Mouse (Mus musculus) Patski (cell line): Measurements from ENCODE around the gene Slc6a18. TPM values are rescaled to one million over a fixed set of nuclear protein-coding genes. Genes with fewer than 3 reads are reported as not detected.

Experiments
- ATAC-seq: fragments of 100-300 bp; one replicate; pipeline ENCODE4 v1.8.0; 2021
- CTCF ChIA-PET: fragments of 350-600 bp; sonication (Branson Sonifier 250); formaldehyde crosslinking; loops from one replicate; lab custom pipeline; 2022; ENCODE audit warnings: inconsistent platforms; lab: Charles Lee
- POLR2A ChIA-PET: fragments of 350-600 bp; sonication (Branson Sonifier 250); formaldehyde crosslinking; loops from one replicate; lab custom pipeline; 2022; ENCODE audit warnings: antibody characterized with exemption, inconsistent platforms; lab: Charles Lee
- DNase-seq: peaks from one replicate; pipeline ENCODE4 v3.0.0-alpha.2; 2011; ENCODE audit warnings: low read depth, low spot score
- H3K27me3 ChIP-seq: fragments of 371-371 bp; one replicate; pipeline ENCODE4 v1.5.1; 2021
- CTCF ChIP-seq: fragments of 100-300 bp; IDR thresholded peaks from one replicate; pipeline ENCODE4 v1.5.1; 2021
- in situ Hi-C: fragments of 300-500 bp; cut with MboI; formaldehyde crosslinking; loops from 3 replicates; pipeline ENCODE4 v1.11.1; 2018; ENCODE audit warnings: low pct_unique_long_range_greater_than_20kb, mixed read lengths
- polyA plus RNA-seq: library from polyadenylated mRNA; unstranded; gene quantifications from one replicate; pipeline ENCODE4 v1.2.3, GENCODE M21; 2021

The Slc6a18 gene
- polyA plus RNA-seq, 1 experiment from 2014 or later = 23.7 TPM

DNA sequence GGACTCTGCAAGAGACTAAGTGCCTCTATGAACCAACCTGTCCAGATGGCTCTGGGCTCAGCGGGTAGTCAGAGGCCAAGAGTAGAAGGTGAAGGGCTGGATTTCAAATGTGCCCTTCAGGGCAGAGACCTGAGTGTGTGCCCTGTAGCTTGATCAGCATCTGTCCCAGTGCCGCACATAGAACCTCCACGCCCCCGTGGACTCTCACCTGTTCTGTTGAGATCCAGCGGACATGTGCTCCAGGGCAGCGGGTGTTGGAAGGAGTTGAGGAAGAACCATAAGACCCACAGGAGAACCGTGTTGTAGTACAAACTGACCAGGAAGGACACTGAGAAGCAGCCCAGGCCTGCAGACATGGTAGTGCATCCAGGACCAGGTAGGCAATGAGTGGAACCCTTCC is 2.7 kb downstream of the Slc6a18 start:
- in situ Hi-C loops = no loop called here
- TF ChIP-seq CTCF = no peak

DNA sequence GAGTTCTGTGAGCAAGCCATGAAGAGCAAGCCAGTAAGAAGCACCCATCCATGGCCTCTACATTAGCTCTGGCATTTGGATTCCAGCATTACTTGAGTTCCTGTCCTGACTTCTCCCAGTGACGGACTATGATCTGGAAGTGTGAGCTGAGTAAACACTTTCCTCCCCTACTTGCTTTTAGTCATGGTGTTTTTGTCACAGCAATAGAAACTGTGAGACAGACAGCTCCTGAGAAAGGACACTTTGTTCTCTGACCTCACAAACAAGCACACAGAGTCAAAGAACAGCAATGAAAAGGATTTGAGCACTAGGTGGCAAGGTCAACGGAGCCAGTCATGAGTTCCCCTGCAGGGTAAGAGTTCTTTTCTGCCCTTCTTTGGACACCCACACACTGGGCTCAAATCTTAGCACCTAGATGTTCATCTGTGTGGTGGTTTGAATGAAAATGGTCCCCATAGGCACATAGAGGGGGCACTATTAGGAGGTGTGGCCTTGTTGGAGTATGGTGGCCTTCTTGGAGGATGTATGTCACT is 17.6 kb downstream of the Slc6a18 start:
- POLR2A ChIA-PET = interaction anchor here (0.6 kb wide), 1 partner anchor 27 kb away, joined by 3 read pairs; no protein-coding TSS in a partner anchor
- no peak for ATAC-seq
- no peak for DNase-seq
- H3K27me3 ChIP-seq = no peaks in the 10 kb centered on the region
- no peak for TF ChIP-seq CTCF
- CTCF ChIA-PET = interaction anchor here (0.9 to 2.9 kb wide), 7 partner anchors 11 to 33 kb away, joined by 3 to 11 read pairs (median 4); partner anchors contain the start of gene Slc6a18
- in situ Hi-C loops = no loop called here

More for the DNA sequence above, 2.7 kb downstream of the Slc6a18 start:
- no peak for ATAC-seq
- ChIA-PET CTCF (interaction anchor here (1.4 to 6.0 kb wide), 4 partner anchors 10 to 28 kb away, joined by 3 to 54 read pairs (median 4); no protein-coding TSS in a partner anchor), POLR2A (no interaction called here)
- no peak for DNase-seq
- H3K27me3 ChIP-seq = no peaks in the 10 kb centered on the region

DNA sequence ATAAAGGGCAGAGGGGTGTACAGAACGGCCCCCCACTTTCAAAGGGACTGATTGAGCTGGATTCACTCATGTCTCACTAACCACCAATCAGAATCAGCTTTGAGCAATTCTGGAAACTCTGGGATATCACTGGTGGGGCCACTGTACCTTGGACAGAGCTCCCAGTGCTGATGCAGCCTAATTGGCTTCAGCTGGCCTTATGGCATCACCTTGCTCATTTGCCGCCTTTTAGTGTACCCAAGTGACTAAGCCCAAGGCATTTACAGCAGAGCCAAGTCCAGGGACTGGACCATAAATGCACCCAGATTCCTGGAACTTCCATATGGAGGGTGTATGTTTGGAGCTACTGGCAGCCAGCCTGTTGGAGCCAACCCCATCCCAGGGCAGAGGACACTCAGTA is 18.9 kb downstream of the Slc6a18 start:
- TF ChIP-seq CTCF = no peak
- POLR2A ChIA-PET = no interaction called here
- ATAC-seq = no peak
- CTCF ChIA-PET = interaction anchor here (1.9 to 2.9 kb wide), 3 partner anchors 12 to 34 kb away, joined by 5 to 12 read pairs (median 11); partner anchors contain the start of gene Slc6a18
- DNase-seq = no peak
- H3K27me3 ChIP-seq = no peaks in the 10 kb centered on the region
- in situ Hi-C loops = no loop called here

GRCm38 (mm10) chr13:73654976-73655375 is 22.8 kb downstream of the Slc6a18 start:
- ChIA-PET POLR2A (no interaction called here), CTCF (interaction anchor here (2.0 kb wide), 1 partner anchor 9 kb away, joined by 6 read pairs; no protein-coding TSS in a partner anchor)
- no peak for TF ChIP-seq CTCF
- in situ Hi-C loops = no loop called here
- no peak for DNase-seq
- no peaks in the 10 kb centered on the region for H3K27me3 ChIP-seq
- ATAC-seq = no peak

GRCm38 (mm10) chr13:73653266-73653665 is 24.6 kb downstream of the Slc6a18 start:
- ChIA-PET POLR2A (no interaction called here), CTCF (interaction anchor here (1.0 to 1.6 kb wide), 3 partner anchors 13 to 39 kb away, joined by 3 to 8 read pairs (median 3); no protein-coding TSS in a partner anchor)
- TF ChIP-seq CTCF = no peak
- in situ Hi-C loops = no loop called here
- ATAC-seq (no peak), DNase-seq (no peak)
- no peaks in the 10 kb centered on the region for H3K27me3 ChIP-seq

GRCm38 (mm10) chr13:73646397-73647087 is 31.3 kb downstream of the Slc6a18 start:
- in situ Hi-C loops = loop anchor here (5.0 kb wide), 2 partner anchors 46 to 181 kb away; no protein-coding TSS in a partner anchor
- peak; percentile 83 for ATAC-seq
- CTCF ChIA-PET = interaction anchor here (0.8 to 10.4 kb wide), 26 partner anchors 8 to 221 kb away, joined by 3 to 196 read pairs (median 6); partner anchors contain the start of genes Slc6a18 and Slc6a19
- POLR2A ChIA-PET = interaction anchor here (1.2 to 2.5 kb wide), 4 partner anchors 42 to 68 kb away, joined by 3 to 10 read pairs (median 4); no protein-coding TSS in a partner anchor
- DNase-seq = peak; percentile 77
- TF ChIP-seq CTCF = peak; percentile 98
- H3K27me3 ChIP-seq = no peaks in the 10 kb centered on the region

DNA sequence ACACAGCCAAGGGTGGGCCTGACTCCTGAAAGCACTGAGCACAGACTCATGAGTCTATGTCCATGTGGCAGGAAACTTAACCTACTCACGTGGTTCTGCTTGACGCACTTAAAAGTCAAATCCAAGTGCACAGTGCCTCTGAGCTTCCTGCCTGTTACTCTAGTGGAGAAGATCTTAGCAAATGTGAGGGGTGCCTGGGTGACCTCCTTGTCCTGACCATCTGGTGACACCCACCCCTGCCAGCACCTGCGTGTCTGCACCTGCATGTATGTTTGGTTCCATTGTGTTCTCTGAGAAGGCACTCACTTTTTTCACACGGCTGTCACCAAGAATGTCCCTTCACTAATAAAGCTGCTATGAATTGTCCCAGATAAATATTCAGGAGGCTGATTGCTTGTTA is 36.5 kb downstream of the Slc6a18 start:
- no peak for TF ChIP-seq CTCF
- POLR2A ChIA-PET = no interaction called here
- CTCF ChIA-PET = interaction anchor here (10.4 kb wide), 1 partner anchor 53 kb away, joined by 196 read pairs; no protein-coding TSS in a partner anchor
- no peaks in the 10 kb centered on the region for H3K27me3 ChIP-seq
- in situ Hi-C loops = loop anchor here (5.0 kb wide), 1 partner anchor 266 kb away; no protein-coding TSS in a partner anchor
- DNase-seq (no peak), ATAC-seq (no peak)

DNA sequence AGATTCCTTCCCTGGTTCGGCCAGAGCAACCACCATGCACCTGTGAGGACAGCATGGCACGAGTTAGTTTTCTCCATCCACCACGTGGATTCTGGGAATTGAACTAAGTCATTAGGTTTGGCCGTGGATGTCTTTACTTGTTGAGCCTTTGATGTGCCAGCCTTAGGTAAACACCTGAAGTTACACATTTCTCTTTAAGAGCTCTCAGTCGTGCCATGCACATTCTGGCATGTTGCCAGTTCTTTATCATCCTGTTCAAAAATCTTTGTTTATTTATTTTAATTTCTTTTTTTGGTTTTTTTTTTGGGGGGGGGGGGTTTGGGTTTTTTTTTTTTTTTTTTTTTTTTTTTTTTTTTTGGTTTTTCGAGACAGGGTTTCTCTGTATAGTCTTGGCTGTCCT is 40.0 kb downstream of the Slc6a18 start:
- no peak for TF ChIP-seq CTCF
- ChIA-PET POLR2A (no interaction called here), CTCF (no interaction called here)
- ATAC-seq (no peak), DNase-seq (no peak)
- in situ Hi-C loops = no loop called here
- no peaks in the 10 kb centered on the region for H3K27me3 ChIP-seq

DNA sequence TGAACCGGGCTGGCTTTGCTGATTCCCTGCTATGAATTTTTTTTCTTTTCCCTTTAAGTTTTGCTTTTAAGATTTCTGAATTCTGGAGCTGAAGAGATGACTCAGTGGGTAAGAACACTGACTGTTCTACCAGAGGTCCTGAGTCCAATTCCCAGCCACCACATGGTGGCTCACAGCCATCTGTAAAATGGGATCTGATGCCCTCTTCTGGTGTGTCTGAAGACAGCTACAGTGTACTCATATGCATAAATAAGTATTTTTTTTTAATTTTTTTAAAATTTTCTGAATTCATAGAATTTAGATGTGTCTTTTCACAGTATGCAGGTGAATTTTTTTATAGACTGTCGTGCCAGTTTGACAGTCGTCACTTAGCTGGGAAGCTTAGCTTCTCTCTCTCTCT is 46.0 kb downstream of the Slc6a18 start:
- ATAC-seq = no peak
- TF ChIP-seq CTCF = no peak
- no peak for DNase-seq
- ChIA-PET POLR2A (no interaction called here), CTCF (interaction anchor here (1.3 to 1.4 kb wide), 2 partner anchors 10 to 15 kb away, joined by 3 to 4 read pairs; no protein-coding TSS in a partner anchor)
- H3K27me3 ChIP-seq = no peaks in the 10 kb centered on the region
- in situ Hi-C loops = no loop called here

DNA sequence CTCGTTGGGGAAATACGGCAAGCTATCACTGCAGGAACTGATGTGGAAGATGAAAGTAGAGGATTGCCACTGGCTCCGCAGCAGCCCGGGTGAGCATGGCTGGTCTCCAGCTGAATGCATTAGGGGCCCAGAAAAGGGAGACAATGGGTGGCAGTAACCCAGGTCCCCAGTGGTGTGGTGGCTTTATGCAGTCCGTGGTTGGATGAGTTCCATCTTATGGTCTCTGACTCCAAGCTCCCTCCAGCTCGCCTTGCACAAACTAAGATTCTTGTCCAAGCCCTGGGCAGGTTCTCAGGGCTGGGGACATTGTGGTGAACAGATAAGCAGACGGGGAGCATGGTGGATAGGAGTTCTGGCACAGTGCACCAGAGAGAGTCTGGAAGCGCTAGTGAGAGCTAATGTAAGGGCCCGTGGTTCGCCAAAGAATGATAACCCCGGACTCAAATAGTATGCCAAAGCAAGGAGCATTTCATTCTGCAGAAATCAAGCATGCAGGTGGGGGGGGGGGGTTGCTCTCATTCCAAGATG is 49.2 kb downstream of the Slc6a18 start:
- ChIA-PET CTCF (interaction anchor here (1.4 kb wide), 1 partner anchor 65 kb away, joined by 3 read pairs; no protein-coding TSS in a partner anchor), POLR2A (no interaction called here)
- in situ Hi-C loops = no loop called here

More for the DNA sequence above, 49.2 kb downstream of the Slc6a18 start:
- ATAC-seq = no peak
- no peak for DNase-seq
- no peaks in the 10 kb centered on the region for H3K27me3 ChIP-seq
- no peak for TF ChIP-seq CTCF
